Mouse (Mus musculus): Measurements from ENCODE around the gene Dnah5.
A peak's percentile ranks its signal among the peaks of the same experiment; 100 is the strongest.

Gene Dnah5

DNA sequence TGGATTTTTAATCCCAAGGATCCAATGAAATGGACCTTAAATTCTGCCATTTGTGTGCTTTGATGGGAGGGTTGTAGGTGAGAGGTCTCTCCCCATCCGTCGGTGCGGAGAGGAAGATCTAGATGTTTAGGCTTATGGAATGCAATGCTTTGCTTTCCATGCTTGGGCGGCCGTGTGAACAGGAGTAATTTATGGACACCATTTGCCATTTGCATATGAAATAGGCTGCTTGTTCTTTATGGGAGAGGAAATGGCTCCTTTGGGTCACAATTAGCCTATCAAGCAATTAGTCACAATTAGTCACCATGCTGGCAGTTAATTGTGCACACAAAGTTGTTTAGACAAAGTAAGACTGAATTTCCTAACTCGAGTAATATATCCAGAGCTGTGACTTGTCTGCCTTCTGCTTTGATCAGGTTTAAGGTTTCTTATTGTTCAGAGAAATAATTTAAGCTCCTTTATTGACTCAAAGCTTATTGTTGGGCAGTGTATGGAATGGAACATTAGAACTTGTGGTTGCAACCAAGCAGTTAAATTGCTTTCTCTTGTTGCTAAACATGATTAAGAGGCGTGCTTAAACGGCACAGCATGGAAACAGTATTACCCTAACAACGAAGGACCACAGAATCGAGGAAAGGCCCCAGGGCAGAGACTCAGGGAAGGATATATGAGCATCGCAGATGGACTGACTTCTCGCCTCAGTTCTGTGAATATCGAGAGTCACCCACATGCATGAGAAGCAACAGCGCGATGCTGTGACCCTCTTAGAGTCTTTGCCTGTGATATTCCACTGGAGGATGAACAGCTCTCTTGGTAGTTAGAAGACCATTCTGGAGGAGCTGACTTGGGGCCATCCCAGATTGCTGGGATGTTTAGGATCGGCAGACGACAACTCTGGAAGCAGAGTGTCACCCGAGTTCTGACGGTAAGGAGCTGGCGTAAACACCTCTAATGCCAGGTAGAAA, at the start of gene Dnah5:
Dnah5 (plus strand) TSS at position 642 of the 965 bp plus-strand sequence.
- no peak for DNase-seq (ENCODE audit: extremely low spot score, low spot score)

DNA sequence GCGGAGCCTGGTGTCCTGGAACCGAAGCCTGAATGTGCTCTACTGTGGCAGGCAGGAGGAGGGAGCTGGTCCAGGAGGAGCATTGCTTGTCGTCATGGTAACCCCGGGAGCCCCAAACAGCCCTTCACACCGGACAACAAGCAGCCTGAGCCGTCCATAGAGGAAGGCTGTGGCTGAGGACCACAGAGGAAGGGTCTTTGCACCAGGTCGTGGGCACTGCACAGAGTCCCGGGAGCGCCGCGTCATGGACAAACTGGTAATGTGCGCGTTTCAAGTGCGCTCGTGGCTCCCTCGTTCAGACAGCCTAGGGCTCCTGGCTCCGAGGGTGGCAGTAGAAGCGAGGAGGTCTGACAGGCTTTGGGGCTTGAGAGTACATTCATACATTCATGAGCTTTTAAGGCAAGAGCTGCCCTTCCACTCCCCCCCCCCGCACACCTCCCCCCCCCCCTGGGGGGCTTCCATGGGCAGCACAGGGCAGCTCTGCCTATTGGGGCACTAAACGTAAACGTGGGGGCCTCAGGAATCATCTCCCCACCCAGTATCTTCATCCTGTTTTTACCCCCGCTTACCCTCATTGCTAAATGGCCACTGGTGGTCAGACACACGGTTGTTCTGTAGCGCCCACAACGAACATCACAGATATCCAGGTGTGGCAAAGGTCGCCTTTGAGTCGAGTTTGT, 48.6 kb upstream of the Dnah5 start:
- DNase-seq (ENCODE audit: extremely low spot score, low spot score), result peak; percentile 65

DNA sequence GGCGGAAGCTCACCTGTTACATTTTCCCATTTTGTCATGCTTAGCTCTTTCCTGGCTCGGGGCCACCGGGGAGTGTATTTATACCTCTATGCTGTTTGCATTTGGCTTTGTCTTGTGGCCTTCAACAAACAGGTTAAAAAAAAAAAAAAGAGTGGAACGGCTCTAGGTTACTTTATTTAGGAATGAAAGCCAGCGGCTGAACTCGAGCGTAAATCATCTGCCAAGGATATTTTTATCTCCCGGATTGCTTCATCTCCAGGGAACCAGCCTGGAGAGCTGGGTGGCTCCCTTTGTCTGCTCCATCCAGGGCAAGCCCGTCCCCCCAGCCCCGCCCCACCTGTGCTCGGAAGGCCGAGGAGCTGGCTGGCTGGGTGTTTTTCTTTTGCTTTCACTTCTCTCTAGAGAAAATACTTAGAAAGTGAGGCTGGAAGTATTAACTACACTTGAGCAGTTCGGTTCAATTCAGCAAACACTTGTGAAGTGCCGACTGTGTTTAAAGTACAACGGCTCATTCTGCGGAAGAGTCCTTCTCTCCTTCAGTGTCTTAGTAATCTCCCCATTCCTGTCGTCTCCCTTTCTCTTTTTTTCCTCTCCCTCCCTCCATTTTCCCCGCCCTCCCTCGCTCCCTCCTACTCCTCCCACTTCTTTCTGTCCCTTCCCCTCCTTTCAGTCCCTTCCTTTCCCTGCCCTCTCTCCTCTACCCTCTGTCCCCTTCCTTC, 44.6 kb upstream of the Dnah5 start:
- DNase-seq (ENCODE audit: extremely low spot score, low spot score), result peak; percentile 60

DNA sequence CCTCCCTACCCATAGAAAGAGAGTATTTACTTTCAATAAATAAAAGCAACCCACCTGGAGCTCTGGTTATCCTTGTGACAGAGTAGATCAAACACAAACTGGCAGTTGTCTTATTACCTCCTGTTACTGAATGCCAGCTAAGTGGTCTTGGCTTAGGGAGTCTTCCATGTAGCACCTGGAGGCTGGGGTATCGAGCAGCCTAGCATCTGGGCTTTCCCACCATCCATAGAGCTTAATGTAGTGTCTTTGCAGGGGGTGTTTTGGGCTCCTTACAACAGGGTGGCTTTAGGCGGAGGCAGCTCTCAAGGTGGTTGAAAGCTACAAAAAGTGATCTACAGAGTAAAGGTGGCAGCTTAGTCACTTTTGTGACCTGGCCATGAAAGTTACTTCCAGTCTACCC, 41.3 kb upstream of the Dnah5 start:
- no peak for DNase-seq (ENCODE audit: extremely low spot score, low spot score)

DNA sequence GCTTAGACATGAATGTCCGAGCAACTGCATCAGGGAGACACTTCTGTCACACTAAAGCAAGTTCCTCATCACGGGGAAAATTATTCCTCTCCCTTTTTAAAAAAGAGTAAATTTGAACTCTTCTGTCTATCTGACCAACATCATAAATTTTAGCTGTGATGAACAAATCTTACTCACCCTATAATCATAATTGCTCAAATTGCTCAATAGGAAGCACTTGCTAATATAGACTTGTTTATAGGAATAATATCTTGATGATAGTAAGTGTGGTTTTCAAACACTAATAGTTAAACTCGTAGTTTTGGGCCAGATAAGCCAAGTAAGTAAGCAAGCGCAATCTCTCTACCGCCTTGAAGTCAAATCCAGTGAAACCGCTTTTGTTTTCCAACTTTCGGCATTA, 38.3 kb upstream of the Dnah5 start:
- DNase-seq (ENCODE audit: extremely low spot score, low spot score), result no peak

DNA sequence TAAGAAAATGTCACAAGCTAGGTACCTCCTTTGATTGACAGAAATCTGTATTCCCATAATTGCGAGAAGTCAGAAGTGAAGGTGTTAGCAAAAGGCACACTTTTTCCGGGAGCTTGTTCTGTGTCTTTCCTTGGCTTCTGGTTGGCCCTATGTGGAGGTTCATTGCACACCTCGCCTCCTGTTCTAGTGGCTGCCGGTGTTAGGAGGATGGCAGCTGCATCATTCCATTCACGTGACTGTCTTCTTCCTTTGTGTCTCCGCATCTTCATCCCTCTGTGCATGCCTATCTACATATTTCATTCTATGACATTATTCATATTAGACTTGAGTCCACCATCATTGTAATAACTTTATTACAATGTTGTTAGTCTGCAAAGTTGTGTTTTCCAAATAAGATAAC, 37.5 kb upstream of the Dnah5 start:
- DNase-seq (ENCODE audit: extremely low spot score, low spot score), result no peak

DNA sequence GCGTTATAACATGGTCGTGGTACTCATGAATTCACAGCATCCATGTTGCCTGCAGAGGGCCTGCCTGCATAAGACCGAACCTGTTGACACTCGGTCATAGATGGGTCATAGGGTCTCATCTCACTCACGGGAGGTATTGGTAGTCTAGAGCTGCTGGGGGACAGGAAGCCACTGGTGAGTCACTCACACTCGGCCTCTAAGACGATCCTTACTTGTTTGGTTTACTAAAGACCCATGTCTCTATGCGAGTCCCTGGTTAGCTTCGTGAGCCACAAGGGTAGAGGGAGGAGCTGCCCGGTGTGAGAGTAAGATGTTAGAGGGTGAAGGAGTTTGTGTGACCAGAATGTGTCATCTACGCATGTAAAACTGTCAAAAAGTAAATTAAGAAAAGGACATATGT, 24.6 kb upstream of the Dnah5 start:
- DNase-seq (ENCODE audit: extremely low spot score, low spot score), result no peak

DNA sequence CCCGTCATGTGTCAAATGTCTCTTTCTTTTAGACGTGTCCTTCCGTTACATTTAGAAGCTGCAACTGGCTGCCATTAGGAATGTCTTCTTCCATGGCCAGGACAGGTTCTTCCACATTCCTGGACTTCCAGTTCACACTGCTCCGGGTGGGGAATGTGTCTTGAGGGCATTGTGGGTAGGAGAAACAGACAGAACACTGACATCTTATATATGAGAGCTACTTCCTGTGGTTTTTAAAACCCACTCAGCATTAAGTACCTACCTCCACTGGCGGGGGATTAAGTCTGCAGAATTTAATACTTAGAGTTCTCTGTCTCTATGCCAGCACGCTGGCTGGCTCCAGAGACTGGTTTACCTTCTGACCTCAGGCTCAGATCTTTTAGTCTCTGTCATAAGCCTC, 24.0 kb upstream of the Dnah5 start:
- DNase-seq (ENCODE audit: extremely low spot score, low spot score), result no peak

DNA sequence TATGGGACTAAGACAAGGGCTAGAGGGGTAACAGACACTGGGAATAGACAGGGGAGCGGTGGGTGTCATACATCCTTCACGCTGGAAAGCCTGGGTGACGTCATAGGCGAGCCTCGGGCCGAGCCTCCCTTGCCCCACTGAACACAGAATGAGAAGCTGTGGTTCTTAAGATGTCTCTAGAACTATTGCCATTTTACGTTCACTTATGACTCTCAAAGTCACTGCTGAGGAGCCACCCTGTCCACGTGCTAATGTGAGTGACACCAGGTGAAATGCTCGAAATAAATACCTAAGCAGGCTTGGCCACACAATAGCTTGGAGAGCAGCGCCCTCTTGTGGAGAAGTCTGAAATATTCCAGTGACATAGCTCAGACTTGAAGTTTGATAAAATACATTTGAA, 21.7 kb upstream of the Dnah5 start:
- DNase-seq (ENCODE audit: extremely low spot score, low spot score), result peak; percentile 75

DNA sequence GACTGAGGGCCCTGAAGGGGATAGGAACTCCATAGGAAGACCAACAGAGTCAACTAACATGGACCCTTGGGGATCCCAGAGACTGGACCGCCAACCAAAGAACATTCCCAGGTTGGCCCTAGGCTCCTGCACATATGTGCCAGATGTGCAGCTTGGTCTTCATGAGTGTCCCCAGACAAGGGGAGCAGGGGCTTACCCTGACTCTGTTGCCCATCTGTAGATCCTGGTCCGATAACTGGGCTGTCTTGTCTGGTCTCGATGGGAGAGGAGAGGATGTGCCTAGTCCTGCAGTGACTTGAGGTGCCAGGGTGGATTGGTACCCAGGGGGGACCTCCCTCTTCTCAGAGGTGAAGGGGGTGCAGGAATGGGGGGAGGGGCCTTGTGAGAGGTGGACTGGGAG, 21.0 kb upstream of the Dnah5 start:
- DNase-seq (ENCODE audit: extremely low spot score, low spot score), result no peak

DNA sequence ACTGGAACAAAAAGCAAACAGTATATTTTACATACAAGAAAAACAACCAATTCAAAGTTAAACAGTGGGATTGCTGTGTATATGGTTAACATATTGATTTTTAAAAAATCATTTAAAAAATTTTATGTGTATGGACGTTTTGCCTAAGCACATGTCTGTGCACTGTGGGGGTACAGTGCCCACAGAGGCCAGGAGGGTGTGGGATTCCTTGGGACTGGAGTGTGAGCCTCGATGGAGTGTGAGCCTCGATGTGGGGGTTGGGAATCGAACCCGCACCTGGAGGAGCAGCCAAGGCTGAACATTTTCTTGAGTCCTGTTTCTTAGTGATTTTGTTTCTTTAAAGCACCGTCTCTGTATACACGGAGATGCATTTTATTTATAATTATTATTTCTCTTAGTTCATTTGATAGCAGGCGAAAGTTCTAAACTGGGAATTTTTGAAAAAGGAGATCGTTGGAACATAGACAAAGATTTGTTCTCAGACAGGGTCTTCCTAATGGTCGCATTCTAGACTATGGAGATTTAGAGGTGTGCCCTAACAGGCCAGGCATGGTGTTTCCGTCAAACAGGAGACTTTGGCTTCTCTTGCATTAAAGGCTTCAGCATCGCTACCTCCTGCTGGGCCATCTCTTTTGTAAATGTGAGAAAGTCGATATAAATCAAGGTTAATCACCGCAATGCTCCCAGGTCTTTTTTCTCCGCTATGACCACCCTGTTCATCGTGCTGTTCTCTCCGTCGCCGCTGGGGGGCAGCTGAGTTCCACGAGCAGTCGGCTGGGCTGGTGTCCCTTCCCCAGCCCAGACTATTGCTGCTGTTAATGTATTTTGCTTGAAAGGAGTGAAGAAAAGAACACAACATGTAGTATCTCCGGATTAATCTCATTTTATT, 15.8 kb upstream of the Dnah5 start:
- DNase-seq (ENCODE audit: extremely low spot score, low spot score), result peak; percentile 83

DNA sequence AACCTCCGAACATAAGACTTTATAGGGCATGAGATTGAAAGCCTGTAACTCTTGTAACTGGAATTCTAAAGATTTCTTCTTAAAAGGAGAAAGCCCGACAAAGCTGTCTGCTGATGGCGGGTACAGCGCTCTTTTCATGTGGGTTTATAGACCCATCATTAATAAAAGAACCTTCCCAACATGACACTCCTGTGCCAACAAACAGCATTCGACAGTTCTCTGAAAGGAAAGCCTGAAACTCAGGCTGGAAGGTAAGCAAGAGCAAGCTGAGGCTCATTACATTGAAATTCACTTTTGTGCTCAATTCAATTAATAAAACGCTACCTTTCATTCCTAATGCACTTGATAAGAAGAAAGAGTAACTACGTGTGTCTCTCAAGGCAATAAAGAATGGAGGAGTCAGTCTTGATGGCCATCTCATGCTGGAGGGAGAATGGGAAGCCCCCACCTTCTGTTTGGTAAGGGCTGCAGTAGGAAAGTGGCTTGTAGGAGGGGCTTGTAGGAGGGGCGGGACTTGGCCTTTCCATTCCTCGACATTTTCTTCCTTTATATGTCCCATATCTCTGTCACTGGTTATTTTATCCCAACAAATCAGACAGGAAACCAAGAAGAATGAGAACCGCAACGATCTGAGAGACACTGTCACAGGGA, 15.1 kb upstream of the Dnah5 start:
- no peak for DNase-seq (ENCODE audit: extremely low spot score, low spot score)

DNA sequence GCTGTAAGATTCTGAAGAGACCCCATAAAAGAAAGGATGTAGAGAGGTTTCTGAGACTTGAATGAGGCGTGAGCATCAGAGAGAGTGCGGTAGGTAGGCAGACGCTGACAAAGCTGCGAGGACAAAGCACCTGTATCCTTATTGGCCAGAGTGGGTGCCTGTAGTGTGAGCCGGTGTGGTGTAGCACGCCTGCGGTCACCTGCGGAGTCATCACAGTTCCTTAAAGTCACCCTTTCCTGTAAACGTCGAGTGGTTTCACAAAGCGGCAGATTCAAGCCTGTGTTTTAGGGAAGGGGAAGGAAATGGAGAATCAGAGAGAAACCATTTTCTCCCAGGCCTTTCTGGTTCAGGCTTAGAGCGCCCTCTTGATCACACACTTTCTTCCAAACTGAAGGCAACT, 13.9 kb upstream of the Dnah5 start:
- peak; percentile 21 for DNase-seq (ENCODE audit: extremely low spot score, low spot score)

DNA sequence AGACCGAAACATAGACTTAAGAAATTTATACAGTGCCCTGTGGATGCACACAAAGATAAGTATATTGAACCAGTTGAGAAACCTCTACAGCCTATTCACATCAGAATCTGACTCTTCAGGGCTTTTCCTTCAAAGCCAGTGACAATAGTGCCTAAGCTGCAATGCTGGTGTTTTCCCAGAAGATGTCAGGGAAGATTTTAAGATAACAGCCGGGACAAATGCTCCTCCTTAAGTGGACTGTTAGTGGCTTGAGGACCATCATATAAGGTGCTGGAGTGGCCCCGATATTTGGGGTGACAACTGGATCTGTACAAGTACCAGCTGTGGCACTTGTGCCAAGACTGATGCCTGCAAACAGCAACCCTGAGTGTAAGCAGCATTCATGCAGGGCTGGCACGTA, 4.9 kb upstream of the Dnah5 start:
- DNase-seq (ENCODE audit: extremely low spot score, low spot score), result no peak

DNA sequence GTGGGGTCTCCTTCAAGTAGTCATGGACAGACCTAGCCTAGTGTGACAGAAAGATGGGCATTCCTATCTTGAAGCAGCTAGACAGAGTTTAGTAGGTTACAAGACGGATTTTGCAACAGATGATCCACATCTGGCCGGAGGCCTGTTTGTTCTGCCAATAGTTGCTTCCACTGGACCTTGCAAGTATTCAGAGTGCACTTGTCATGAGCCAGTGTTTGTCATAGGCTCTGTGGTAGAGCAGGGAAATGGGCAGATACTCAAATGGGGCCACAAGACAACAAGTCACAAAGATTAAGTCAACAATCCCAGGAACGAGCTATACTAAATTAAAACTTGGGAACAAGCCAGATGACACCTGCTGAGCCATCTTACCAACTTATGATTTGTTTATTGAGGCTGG, 1.1 kb downstream of the Dnah5 start:
- no peak for DNase-seq (ENCODE audit: extremely low spot score, low spot score)

DNA sequence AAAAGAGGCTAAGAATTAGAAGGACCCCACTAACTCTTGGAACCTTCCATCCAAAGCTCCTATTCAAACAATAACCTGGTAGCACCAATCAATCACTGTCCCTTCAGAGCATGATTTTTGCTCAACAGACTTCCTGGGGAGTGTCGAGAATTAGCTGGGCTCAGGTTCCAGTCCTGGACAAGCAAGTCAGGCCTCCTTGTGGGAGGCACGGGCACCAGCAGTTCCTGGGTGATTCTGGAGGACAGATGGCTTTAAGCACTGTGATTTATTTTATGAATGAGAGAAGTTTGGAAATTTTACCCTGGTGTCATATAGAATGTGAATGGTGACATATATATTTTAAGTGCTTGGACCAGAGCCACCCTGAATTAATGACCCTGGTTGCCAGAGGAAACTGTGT, 4.0 kb downstream of the Dnah5 start:
- DNase-seq (ENCODE audit: extremely low spot score, low spot score), result no peak

DNA sequence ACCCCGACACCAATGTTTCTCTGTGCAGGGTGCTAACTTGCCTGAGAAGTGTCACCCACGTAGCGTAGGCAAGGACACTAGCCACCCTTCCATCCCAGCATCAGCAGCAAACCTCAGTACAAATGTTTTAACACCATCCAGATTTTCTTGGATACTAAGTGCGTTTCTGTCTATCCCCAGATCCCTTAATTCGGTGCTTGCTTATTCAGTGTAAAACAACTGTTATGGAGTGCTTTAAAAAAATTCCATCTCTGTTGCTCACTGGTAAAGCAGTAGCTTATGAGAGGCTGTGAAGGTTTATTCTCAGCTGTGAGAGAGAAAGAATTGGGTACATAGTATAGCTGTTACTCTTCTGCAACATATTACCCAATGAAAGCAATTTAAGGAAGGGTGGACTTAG, 9.5 kb downstream of the Dnah5 start:
- DNase-seq (ENCODE audit: extremely low spot score, low spot score), result no peak

DNA sequence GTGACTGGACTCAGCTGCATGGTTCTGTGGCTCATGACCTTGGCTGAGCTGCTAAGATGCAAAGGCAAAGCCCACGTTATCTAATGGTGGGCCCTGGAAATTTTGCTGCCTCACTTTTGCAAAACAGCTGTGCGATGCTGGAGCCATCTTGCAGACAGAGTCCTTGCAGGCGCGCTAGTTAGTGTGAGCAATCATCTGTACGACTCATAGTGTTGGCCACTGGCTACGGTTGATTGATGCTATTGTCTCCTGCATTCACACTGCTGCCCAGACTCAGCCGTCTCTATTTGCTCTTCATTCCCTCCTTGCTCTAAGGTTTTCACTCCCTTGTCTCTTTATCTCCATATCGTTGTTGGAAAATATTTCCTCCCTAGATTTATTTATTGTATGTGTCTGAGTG, 12.8 kb downstream of the Dnah5 start:
- DNase-seq (ENCODE audit: extremely low spot score, low spot score), result no peak

DNA sequence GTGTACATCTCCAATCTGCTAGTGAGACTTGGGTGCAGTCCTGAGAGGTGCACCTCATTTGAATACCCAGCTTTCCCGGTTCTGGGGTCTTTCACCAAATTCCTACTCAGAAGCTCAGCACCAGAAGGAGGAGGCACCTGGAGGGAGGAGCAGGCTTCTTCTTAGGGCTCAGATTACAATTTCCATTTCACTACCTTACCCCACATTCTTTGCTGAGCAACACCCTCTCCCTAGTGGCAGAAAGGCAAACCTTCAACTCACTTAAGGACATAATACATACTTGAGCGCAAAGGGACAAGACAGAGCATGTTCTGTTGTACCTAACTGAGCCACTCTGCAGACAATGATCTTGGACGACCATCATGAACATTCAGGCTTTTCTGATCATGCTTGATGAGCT, 23.8 kb downstream of the Dnah5 start:
- DNase-seq (ENCODE audit: extremely low spot score, low spot score), result no peak

DNA sequence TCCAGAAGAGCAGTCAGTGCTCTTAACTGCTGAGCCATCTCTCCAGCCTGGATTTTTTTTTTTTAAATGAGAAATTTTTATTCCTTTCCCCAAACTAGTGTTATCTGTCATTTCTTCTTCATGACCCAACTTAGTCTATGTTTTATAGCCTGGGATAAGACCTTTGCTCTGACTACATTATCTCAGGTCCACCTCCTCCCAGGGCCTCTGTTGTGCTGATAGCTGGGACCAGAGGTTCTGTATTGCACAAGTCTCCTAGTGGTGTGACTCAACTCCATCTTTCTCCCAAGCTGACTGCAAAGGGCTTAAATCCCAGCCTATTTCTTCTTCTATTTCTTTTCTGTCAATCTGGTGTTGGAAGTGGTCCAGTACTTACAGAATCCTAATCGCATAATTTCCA, 56.7 kb downstream of the Dnah5 start:
- no peak for DNase-seq (ENCODE audit: extremely low spot score, low spot score)

DNA sequence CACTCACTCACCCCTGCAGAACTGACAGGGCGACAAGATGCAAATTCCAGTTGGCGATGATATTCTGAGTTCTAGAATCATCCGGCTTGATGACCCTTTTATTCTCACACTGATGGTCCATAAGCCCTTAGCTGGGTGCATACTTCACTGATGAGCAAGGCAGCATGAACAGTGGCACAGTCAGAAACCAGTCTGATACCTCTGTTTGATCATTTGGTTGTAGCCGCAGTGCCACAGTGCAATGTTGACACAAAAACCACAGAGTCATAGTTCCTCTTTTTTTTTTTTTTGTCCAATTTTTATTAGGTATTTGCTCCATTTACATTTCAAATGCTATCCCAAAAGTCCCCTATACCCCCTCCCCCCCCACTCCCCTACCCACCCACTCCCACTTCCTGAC, 95.9 kb downstream of the Dnah5 start:
- DNase-seq (ENCODE audit: extremely low spot score, low spot score), result no peak
